Mouse (Mus musculus) ovary, adult 2 months (tissue): ENCODE data around the gene Immp2l. TPM values are rescaled to one million over a fixed set of nuclear protein-coding genes. Genes with fewer than 3 reads are reported as not detected.

ENCODE experiments used
- polyA plus RNA-seq: library from polyadenylated mRNA; depleted of rRNA; stranded (reverse); fragments of >200 nt; gene quantifications from 2 replicates; pipeline ENCODE4 v1.2.3, GENCODE M21; 2012; rRNA removed

Gene Immp2l
- 1.1 and 1.6 TPM in 2 replicates for polyA plus RNA-seq

DNA sequence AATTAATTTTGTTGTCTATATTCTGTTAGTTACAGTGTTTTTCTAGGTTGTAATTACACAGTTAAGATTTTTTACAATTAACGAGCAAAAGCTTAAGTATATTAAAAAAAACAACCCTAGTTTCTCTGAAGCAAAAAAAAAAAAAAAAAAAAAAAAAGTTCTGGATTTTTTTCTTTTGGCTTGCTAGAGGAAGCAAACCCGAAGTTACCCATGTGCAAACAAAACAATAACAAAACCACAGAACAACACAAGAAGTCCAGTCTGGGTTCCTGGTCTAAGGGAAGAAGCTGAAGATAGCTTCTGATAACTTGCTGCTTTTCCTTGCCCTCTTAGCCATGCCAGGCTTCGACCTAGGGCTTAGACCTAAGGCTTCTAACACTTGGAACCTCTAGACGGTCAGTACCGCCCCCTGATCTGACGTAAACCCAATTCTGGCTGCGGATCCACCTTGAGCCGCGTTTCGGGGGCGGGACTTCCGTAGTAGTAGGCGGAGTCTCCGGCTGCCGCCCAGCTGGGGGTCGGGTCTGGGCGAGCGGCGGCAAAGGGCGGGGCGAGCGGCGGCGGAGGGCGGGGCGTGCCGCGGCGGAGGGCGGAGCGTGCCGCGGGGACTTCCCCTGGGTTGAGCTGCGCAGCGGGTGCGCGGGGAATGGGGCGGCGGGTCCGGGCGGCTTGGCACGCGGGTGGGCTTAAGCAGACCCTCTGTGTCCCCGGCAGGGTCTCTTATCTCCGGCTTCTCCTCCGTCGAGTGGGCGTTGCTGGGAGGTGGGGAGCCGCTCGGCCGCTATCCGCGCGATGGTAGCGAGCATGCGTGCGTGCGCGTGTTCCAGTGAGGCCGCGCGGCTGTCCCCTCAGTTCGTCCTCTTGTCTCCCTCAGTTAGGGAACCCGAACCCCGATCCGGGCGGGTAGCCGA is at the start of gene Immp2l:
TSS of gene Immp2l (plus strand) at position 580 of the 911 bp plus-strand sequence.

DNA sequence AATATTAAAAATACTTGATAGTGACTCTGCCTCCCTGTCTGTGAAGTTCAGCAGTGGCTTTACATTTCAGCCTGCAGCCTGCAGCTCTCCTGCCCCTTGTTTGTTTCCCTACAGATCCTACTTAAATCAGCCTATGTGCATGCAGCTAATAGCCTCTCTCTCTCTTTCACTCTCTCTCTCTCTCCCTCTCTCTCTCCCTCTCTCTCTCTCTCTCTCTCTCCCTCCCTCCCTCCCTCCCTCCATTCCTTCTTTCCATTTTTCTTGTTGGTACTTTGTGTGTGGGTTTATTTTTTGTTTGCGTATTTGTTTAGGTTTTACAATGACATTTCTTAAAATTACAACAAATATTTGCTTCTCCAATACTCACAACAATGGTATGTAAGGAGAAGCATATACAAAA is 462.4 kb downstream of the Immp2l start, which contains the start of gene Lrrn3:
TSS of gene Lrrn3 (minus strand) at position 101 of the 400 bp plus-strand sequence.

